Mouse (Mus musculus) adipose tissue, adult 10 weeks (tissue): ENCODE measurements around the gene Ptpn22. TPM values are rescaled to one million over a fixed set of nuclear protein-coding genes. Genes with fewer than 3 reads are reported as not detected.

ENCODE experiments used
- polyA plus RNA-seq: library from polyadenylated mRNA; stranded (reverse); fragments of 350-450 nt; fragmentation: Illumina TruSeq; extraction: RNeasy Lipid Tissue Mini Kit (QIAGEN cat#74804); gene quantifications from one replicate; pipeline ENCODE4 v1.2.3, GENCODE M21; 2014; ENCODE audit warnings: low read depth, low replicate concordance

Ptpn22 gene
- polyA plus RNA-seq: 33.0 TPM

DNA sequence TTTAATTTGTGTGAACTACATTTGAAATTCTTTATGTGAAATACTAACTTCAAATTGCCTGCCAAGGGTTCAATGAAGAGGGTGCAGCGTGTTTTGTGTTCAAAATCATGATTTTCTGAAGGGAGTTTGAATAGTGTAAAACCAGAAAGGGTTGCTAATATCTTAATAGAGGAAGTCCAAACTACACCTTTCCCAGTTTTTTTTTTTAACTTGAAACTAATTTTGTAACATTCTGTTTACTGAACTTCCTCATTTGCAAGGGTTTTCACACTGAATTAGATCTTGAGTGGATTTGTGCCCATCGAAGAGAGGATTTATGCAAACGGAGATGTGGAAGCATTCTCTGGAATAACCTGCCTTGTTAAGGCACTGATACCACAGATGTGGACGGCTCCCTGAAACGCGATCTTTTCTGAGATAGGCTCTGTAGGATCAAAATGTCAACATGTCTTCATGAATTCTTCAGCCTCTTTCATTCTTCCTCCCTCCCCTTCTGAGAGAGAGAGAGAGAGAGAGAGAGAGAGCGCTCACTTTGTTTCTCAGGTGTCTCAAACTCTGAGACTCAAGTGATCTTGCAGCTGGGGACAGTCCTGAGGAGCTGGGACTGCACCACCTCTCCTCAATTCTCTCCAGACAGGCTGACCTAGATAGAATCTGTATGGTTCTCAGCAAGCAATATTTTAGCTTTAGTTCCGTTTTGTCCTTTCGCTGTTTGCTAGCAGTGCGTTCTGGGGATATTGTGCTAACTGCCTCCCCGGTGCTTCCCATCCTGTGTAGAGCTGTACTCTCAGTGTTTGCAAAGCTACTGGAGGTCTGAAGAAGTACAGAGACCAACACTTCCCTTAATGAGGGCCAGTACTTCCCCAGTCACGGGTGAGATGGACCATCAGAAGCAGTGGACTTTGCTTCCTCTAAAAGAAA, at the start of gene Ptpn22:
TSS of gene Ptpn22 (plus strand) at position 915 of the 921 bp plus-strand sequence.

GRCm38 (mm10) chr3:103832426-103832825, 27.2 kb upstream of the Ptpn22 start, which contains the start of gene Bcl2l15:
TSS of gene Bcl2l15 (plus strand) at chr3:103832601.

DNA sequence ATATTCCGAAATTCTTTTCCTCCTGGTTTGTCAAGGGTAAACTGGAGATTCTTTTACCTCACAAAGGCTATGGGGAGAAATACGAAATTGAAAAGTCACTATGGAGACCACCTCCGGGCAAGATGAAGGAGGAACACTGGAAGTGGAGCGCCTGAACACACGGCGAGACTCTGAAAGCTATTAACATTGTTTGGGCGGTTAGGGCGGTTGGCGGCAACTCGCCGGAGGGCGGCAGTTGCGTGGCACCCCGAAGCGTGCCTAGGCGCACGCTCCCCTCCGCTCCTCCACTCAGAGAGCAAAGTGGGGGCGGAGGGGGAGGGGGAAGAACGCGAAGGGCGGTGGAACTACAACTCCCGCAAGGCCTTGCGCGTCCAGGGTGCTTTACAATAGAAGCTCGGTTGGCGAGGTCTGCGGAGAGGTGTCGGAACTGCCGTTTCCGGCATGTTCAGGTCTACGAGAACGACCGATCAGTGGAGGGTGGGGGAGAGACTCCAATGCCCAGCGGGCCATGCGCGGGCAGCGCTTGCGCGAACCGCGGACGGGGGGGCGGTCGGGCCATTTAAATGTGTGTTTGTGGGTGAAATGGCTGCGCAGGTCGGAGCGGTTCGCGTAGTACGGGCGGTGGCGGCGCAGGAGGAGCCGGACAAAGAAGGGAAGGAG, 54.5 kb downstream of the Ptpn22 start, which contains the start of gene Rsbn1:
TSS of gene Rsbn1 (plus strand) at position 111 of the 660 bp plus-strand sequence.

Other genes starting within 250 kb of the Ptpn22 start
- 0.71 TPM for gene Atg4a-ps, start 213.7 kb upstream of the Ptpn22 start, polyA plus RNA-seq
- gene Olfml3, start 121.8 kb upstream of the Ptpn22 start, polyA plus RNA-seq: 27.8 TPM
- gene Gm10964, start 120.4 kb upstream of the Ptpn22 start, polyA plus RNA-seq: not detected
- 45.0 TPM for gene Hipk1, start 68.2 kb upstream of the Ptpn22 start, polyA plus RNA-seq
- gene Dclre1b, start 50.4 kb upstream of the Ptpn22 start, polyA plus RNA-seq: 9.7 TPM
- gene Ap4b1, start 50.3 kb upstream of the Ptpn22 start, polyA plus RNA-seq: 18.5 TPM
- 0.25 TPM for gene Gm43064, start 50.2 kb upstream of the Ptpn22 start, polyA plus RNA-seq
- 244 TPM for gene Bcl2l15, start 27.2 kb upstream of the Ptpn22 start, polyA plus RNA-seq
- gene Rsbn1, start 54.3 kb downstream of the Ptpn22 start, polyA plus RNA-seq: 9.1 TPM
- 20.3 TPM for gene Phtf1, start 108.3 kb downstream of the Ptpn22 start, polyA plus RNA-seq